Comparison of ENCODE assay signal across 27 mouse cellular contexts in genomic region chr7:64291722-64292121, GRCm38 (mm10). TPM values are rescaled to one million over a fixed set of nuclear protein-coding genes. Genes with fewer than 3 reads are reported as not detected.
A peak's percentile ranks its signal among the peaks of the same experiment; 100 is the strongest.
DNase-seq lines count a peak whose midpoint lies in the region; ATAC-seq lines count a peak whose summit lies in the region.
"Had no signal": no experiment of that assay in that cellular context is flagged by ENCODE, and none has a peak within 500 bp of the region (broad histone marks: within the 10 kb centered on the region; RNA-seq: fewer than 3 reads in every experiment).

No protein-coding gene starts in this region.

- H3K9me3 ChIP-seq in heart, embryonic 11.5 days (replicated peaks; ENCODE audit: control insufficient read depth, low read length): no peaks in the 10 kb centered on the region
- H3K9me3 ChIP-seq: embryonic facial prominence, embryonic 12.5 days; hindbrain, embryonic 10.5 days; hindbrain, embryonic 15.5 days; kidney, embryonic 15.5 days; liver, embryonic 12.5 days had no signal

- WGBS in heart, embryonic 11.5 days (ENCODE audit: insufficient replicate concordance): 91% methylated on average over 10 of the region's 10 CpGs

- H3K4me3 ChIP-seq in heart, embryonic 11.5 days (ENCODE audit: low read depth, low read length): no peak overlapping the region
- H3K4me3 ChIP-seq: embryonic facial prominence, embryonic 12.5 days; hindbrain, embryonic 10.5 days; hindbrain, embryonic 15.5 days; kidney, embryonic 15.5 days; liver, embryonic 12.5 days had no signal

- DNase-seq in frontal cortex, postnatal 10 days (ENCODE audit: low spot score in 2 of 2): no peak
- DNase-seq in left cerebral cortex, adult 18-20 months (ENCODE audit: low spot score in 2 of 2): peak; percentile 38 to 45
- no peak for DNase-seq in left cerebral cortex, adult 11 months (ENCODE audit: low spot score)
- DNase-seq in right cerebral cortex, postnatal 25 days: peak; percentile 31
- no peak for DNase-seq in right cerebral cortex, postnatal 14 days
- DNase-seq: adrenal gland, postnatal 25 days; B cell, adult 2 months; embryo, embryonic 11 days; gastrocnemius, postnatal 10 days; heart, postnatal 14 days; kidney, adult 11 months; liver, postnatal 0 days; lung, postnatal 36 days; thymus, adult 2 months; thymus, postnatal 36 days had no signal

- no peak overlapping the region for H3K4me2 ChIP-seq in heart, embryonic 11.5 days
- H3K4me2 ChIP-seq: embryonic facial prominence, embryonic 12.5 days; hindbrain, embryonic 15.5 days; kidney, embryonic 15.5 days; liver, embryonic 12.5 days; midbrain, embryonic 11.5 days had no signal

- H3K36me3 ChIP-seq in heart, embryonic 11.5 days (ENCODE audit: control insufficient read depth, insufficient read depth, low read length): no peaks in the 10 kb centered on the region
- H3K36me3 ChIP-seq: hindbrain, embryonic 15.5 days had no signal

- peak; percentile 34 for ATAC-seq in frontal cortex, adult (ENCODE audit: low TSS enrichment)
- ATAC-seq in heart, embryonic 11.5 days (replicated peaks; ENCODE audit: insufficient number of reproducible peaks, low FRiP score, low TSS enrichment): no peak
- ATAC-seq: forebrain, embryonic 14.5 days; inflammation-experienced regulatory T-cells, adult 6 months; liver, embryonic 12.5 days; liver, postnatal 0 days; midbrain, embryonic 16.5 days had no signal

- H3K4me1 ChIP-seq in heart, embryonic 11.5 days (ENCODE audit: control insufficient read depth, insufficient read depth, low read length): 0 out of 2 replicates have a peak, but pooled peaks cover 3% of the 10 kb centered on the region

- H3K27ac ChIP-seq in heart, embryonic 11.5 days (ENCODE audit: low read depth, low read length): no peak overlapping the region
- H3K27ac ChIP-seq: embryonic facial prominence, embryonic 12.5 days; hindbrain, embryonic 10.5 days; hindbrain, embryonic 15.5 days; kidney, embryonic 15.5 days; liver, embryonic 12.5 days; stomach, postnatal 0 days had no signal

- H3K9ac ChIP-seq in heart, embryonic 11.5 days (ENCODE audit: low read depth, low read length): no peak overlapping the region
- H3K9ac ChIP-seq: embryonic facial prominence, embryonic 12.5 days; hindbrain, embryonic 15.5 days; kidney, embryonic 15.5 days; liver, embryonic 12.5 days; liver, postnatal 0 days had no signal

- H3K27me3 ChIP-seq in heart, embryonic 11.5 days (ENCODE audit: control insufficient read depth, insufficient read depth, low read length): no peaks in the 10 kb centered on the region
- H3K27me3 ChIP-seq: embryonic facial prominence, embryonic 12.5 days; hindbrain, embryonic 15.5 days; kidney, embryonic 15.5 days; liver, embryonic 12.5 days had no signal

RNA-seq across cellular contexts. Expression of gene Mtmr10, which starts 4.3 kb away (rescaled TPM):
- 10 to 100 TPM; 16.3 to 17.4 TPM for total RNA-seq in left cerebral cortex, adult 18-20 months (2021)
- 7.1 and 7.2 TPM in 2 replicates for polyA plus RNA-seq in heart, embryonic 11.5 days (2014; fragmentation: Nextera tagmentation; extraction: Ambion mirVana)

Comparison
In these comparisons a context has a peak if more than half of its experiments do, and no peak if none do; other contexts are left out.
1. DNase-seq: peak in left cerebral cortex, adult 18-20 months (2 of 2) and right cerebral cortex, postnatal 25 days (single experiment); none in frontal cortex, postnatal 10 days (0 of 2), left cerebral cortex, adult 11 months (single experiment) and right cerebral cortex, postnatal 14 days (single experiment).